Mouse (Mus musculus) neural tube, embryonic 13.5 days (tissue): ENCODE results near the gene Map2. TPM values are rescaled to one million over a fixed set of nuclear protein-coding genes. Genes with fewer than 3 reads are reported as not detected.

ENCODE experiments used
- ATAC-seq: fragments of 200-750 bp; cut with Nextera tagmentation; 2 replicates; pipeline ENCODE4 v1.8.0; 2017; ENCODE audit warnings: low read depth, mild to moderate bottlenecking, moderate TSS enrichment, moderate library complexity
- H3K27ac ChIP-seq: fragments of 300-500 bp; sonication (generic); replicated peaks from 2 replicates; pipeline ENCODE4 v1.5.1; 2015; ENCODE audit warnings: moderate library complexity, mild to moderate bottlenecking, inconsistent platforms
- H3K27me3 ChIP-seq: fragments of 300-500 bp; sonication (generic); 2 replicates; pipeline ENCODE4 v1.6.1; 2015; ENCODE audit warnings: mild to moderate bottlenecking, inconsistent platforms
- H3K36me3 ChIP-seq: fragments of 300-500 bp; sonication (generic); 2 replicates; pipeline ENCODE4 v1.6.1; 2015; ENCODE audit warnings: mild to moderate bottlenecking, inconsistent platforms
- H3K4me1 ChIP-seq: fragments of 300-500 bp; sonication (generic); replicated peaks from 2 replicates; pipeline ENCODE4 v1.6.1; 2015; ENCODE audit warnings: inconsistent platforms
- H3K4me2 ChIP-seq: fragments of 300-500 bp; sonication (generic); 2 replicates; pipeline ENCODE4 v1.6.1; 2015; ENCODE audit warnings: inconsistent platforms, mild to moderate bottlenecking, moderate library complexity
- H3K4me3 ChIP-seq: fragments of 300-500 bp; sonication (generic); 2 replicates; pipeline ENCODE4 v1.5.1; 2015; ENCODE audit warnings: mild to moderate bottlenecking, inconsistent platforms
- H3K9ac ChIP-seq: fragments of 300-500 bp; sonication (generic); 2 replicates; pipeline ENCODE4 v1.6.1; 2015; ENCODE audit warnings: moderate library complexity, mild to moderate bottlenecking, inconsistent platforms
- H3K9me3 ChIP-seq: fragments of 300-500 bp; sonication (generic); 2 replicates; pipeline ENCODE4 v1.6.1; 2016; ENCODE audit warnings: inconsistent platforms
- WGBS: fragments of 180-500 bp; shearing (Covaris S2); methylation state at CpG from one replicate; pipeline ENCODE4 v1.1.7; 2015; 5-methylcytosine and 5-hydroxymethylcytosine counted together
- polyA plus RNA-seq: library from polyadenylated mRNA; unstranded; fragments of >200 nt; fragmentation: Nextera tagmentation; extraction: Ambion mirVana; gene quantifications from 2 replicates; pipeline ENCODE4 v1.2.1, GENCODE M21; 2015

Gene Map2
- polyA plus RNA-seq, 1 experiment from 2014 or later: 356 TPM

- no peak overlapping the region for H3K4me2 ChIP-seq
- no peaks in the 10 kb centered on the region for H3K27me3 ChIP-seq
- H3K36me3 ChIP-seq: peaks cover 56% of the 10 kb centered on the region
- ATAC-seq: no peak
- H3K9ac ChIP-seq: no peak overlapping the region
- H3K9me3 ChIP-seq: no peaks in the 10 kb centered on the region
- no peak overlapping the region for H3K4me3 ChIP-seq
- no peaks in the 10 kb centered on the region for H3K4me1 ChIP-seq
- no peak overlapping the region for H3K27ac ChIP-seq
These were observed 255.9 kb downstream of the Map2 start for GRCm38 (mm10) chr1:66430962-66431361.

DNA sequence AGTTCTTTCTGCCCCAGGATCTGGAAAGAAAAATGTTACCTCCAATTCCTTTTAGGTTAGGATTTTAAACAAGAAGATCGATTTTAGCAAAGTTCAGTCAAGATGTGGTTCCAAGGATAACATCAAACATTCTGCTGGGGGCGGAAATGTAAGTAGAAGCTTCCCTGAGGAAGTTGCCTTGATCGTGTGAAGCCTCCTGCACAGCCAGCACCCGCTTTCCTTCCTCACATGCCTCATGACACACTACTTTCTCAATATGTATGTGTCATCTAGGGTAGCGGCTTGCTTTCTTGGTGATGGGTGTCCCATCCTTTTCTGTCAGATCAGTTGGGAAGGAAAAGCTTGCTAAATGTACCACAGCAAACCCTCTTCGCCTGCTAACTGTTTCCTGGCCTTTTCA is 256.4 kb downstream of the Map2 start:
- Histone ChIP-seq H3K4me1 (no peaks in the 10 kb centered on the region), H3K9ac (no peak overlapping the region), H3K27me3 (no peaks in the 10 kb centered on the region), H3K9me3 (no peaks in the 10 kb centered on the region), H3K36me3 (peaks cover 51% of the 10 kb centered on the region), H3K4me3 (no peak overlapping the region), H3K4me2 (no peak overlapping the region), H3K27ac (no peak overlapping the region)
- ATAC-seq: no peak
- WGBS: 94% methylated on average over 6 of the region's 6 CpGs

GRCm38 (mm10) chr1:66438069-66438468 is 263.0 kb downstream of the Map2 start:
- H3K4me3 ChIP-seq: no peak overlapping the region
- H3K9me3 ChIP-seq: no peaks in the 10 kb centered on the region
- ATAC-seq: no peak
- WGBS: 81% methylated on average over 2 of the region's 2 CpGs
- H3K4me2 ChIP-seq: no peak overlapping the region
- no peaks in the 10 kb centered on the region for H3K27me3 ChIP-seq
- H3K27ac ChIP-seq: no peak overlapping the region
- no peaks in the 10 kb centered on the region for H3K4me1 ChIP-seq
- peaks cover 59% of the 10 kb centered on the region for H3K36me3 ChIP-seq
- H3K9ac ChIP-seq: no peak overlapping the region

GRCm38 (mm10) chr1:66442922-66443321 is 267.8 kb downstream of the Map2 start:
- no peak for ATAC-seq
- WGBS: 32% methylated on average over 2 of the region's 2 CpGs
- peaks cover 50% of the 10 kb centered on the region for H3K36me3 ChIP-seq

DNA sequence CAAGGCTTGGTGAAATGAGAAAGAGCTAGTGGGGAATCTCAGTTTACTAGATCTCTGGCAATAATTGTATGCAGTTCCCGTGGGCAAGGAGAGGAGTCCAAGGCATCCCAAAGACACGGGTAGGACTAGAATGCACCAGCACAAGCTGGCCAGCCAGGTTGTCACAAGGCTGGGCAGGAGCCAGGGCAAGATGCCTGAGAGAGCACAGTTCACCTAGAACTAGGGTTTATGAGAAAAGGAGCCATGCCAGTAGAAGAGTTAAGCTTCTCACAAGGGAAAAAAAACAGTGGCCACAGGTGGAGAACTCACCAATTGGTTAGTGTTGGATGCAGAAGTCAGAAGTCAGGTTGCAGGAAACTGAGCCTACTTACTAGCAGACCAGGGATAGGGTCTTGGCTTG is 274.4 kb downstream of the Map2 start:
- no peaks in the 10 kb centered on the region for H3K36me3 ChIP-seq
- no peaks in the 10 kb centered on the region for H3K27me3 ChIP-seq
- no peaks in the 10 kb centered on the region for H3K4me1 ChIP-seq
- no peak overlapping the region for H3K4me2 ChIP-seq
- H3K4me3 ChIP-seq: no peak overlapping the region
- 79% methylated on average over 2 of the region's 2 CpGs for WGBS
- H3K9me3 ChIP-seq: no peaks in the 10 kb centered on the region
- H3K27ac ChIP-seq: no peak overlapping the region
- no peak overlapping the region for H3K9ac ChIP-seq
- ATAC-seq: no peak

More at GRCm38 (mm10) chr1:66442922-66443321, 267.8 kb downstream of the Map2 start:
- Histone ChIP-seq H3K4me1 (no peaks in the 10 kb centered on the region), H3K9me3 (no peaks in the 10 kb centered on the region), H3K4me2 (no peak overlapping the region), H3K4me3 (no peak overlapping the region), H3K9ac (no peak overlapping the region), H3K27me3 (no peaks in the 10 kb centered on the region), H3K27ac (no peak overlapping the region)

DNA sequence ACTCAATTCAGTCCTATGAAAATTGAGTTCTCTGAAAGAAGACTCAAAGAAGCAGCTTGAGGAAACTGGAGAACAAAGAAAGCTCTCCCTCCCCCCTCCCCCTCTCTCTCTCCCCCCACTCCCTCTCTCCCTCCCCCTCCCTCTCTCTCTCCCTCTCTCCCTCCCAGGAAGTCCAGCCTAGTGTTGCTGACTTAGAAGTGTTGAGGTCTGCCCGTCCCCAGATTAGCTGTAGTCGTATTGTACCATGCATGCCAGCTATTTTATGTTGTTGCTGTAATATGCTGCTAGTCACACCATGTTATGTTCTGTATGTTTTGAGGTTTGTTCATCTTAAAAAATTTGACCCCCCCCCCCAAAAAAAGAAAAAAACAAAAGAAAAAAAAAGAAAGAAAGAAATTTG is 281.5 kb downstream of the Map2 start:
- no peak for ATAC-seq
- WGBS: 23% methylated on average over 2 of the region's 2 CpGs
- Histone ChIP-seq H3K4me2 (no peak overlapping the region), H3K27ac (no peak overlapping the region), H3K4me3 (no peak overlapping the region), H3K36me3 (no peaks in the 10 kb centered on the region), H3K4me1 (no peaks in the 10 kb centered on the region), H3K9ac (no peak overlapping the region), H3K27me3 (no peaks in the 10 kb centered on the region), H3K9me3 (0 out of 2 replicates have a peak, but pooled peaks cover 5% of the 10 kb centered on the region)

GRCm38 (mm10) chr1:66457747-66458146 is 282.7 kb downstream of the Map2 start:
- no peak for ATAC-seq
- Histone ChIP-seq H3K4me3 (no peak overlapping the region), H3K4me1 (no peaks in the 10 kb centered on the region), H3K9ac (no peak overlapping the region), H3K27ac (no peak overlapping the region), H3K9me3 (0 out of 2 replicates have a peak, but pooled peaks cover 5% of the 10 kb centered on the region), H3K36me3 (no peaks in the 10 kb centered on the region), H3K4me2 (no peak overlapping the region), H3K27me3 (no peaks in the 10 kb centered on the region)
- WGBS: 64% methylated on average over 3 of the region's 3 CpGs

- no peak overlapping the region for H3K9ac ChIP-seq
- WGBS: 73% methylated on average over 3 of the region's 3 CpGs
- 0 out of 2 replicates have a peak, but pooled peaks cover 5% of the 10 kb centered on the region for H3K9me3 ChIP-seq
- H3K4me2 ChIP-seq: no peak overlapping the region
- no peaks in the 10 kb centered on the region for H3K4me1 ChIP-seq
- no peak overlapping the region for H3K27ac ChIP-seq
- H3K27me3 ChIP-seq: no peaks in the 10 kb centered on the region
- no peaks in the 10 kb centered on the region for H3K36me3 ChIP-seq
- ATAC-seq: no peak
- no peak overlapping the region for H3K4me3 ChIP-seq
These were observed 284.3 kb downstream of the Map2 start for GRCm38 (mm10) chr1:66459394-66459793.

DNA sequence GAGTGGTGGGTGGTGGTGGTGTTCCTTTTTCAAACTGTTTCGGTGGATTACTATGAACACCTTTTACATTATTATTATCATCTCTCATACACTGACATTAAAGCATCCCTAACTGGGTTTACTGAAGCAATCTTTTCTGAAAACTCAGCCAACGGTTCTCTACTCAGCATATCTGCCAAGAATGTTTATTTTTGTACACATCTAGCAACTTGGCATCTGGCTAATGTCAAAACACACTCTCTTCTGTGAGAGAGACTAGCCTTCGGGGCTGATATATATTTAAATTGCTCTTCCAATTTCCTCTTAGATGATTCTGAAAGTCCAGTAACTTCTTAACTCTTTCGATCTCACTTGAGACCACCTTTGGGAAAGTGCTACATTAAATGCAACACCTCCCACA is 285.8 kb downstream of the Map2 start:
- no peaks in the 10 kb centered on the region for H3K36me3 ChIP-seq
- WGBS: 89% methylated on average over 4 of the region's 4 CpGs

DNA sequence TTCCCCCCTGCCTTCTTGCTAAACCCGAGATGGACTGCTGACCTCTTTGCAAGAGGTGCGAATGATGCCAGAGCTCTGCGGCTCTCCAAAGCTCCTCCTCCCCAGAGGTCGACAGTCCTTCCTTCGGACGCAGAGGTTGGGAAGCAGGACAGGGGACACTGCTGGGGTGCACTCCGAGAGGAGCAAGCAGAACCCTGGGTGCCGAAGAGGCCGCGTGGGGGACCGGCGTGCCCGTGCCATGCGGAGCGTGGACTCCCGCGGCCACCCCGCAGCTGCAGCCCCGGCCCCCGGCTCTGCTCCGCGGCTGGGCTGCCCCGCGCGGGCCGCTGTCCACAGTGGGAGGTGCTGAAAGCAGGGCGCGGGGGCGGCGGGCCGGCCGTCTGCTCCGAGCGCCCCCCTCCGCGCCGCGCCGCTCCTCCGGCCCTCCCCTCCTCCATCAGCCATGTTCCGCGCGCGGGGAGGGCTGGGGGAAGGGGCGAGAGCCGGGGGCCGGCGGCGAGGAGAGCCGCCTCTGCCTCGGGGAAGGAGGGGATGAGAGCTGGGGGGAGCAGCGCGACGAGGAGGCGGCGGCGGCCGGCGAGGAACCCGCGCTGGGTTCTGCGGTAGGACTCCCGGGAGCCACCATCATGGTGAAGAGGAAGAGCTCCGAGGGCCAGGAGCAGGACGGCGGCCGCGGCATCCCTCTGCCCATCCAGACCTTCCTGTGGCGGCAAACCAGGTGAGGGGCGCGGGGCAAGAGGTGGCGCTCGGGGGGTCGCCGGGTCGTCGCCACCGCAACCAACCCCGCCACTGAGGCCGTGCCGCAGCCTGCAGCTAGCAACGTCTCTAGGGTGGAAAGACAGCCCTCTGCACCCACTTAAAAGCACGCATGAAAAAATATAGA is 293.0 kb downstream of the Map2 start, which contains the start of gene Unc80:
Gene Unc80, plus strand, starts transcription at position 547 of the 883 bp plus-strand sequence.
- Histone ChIP-seq H3K4me1 (peaks cover 14% of the 10 kb centered on the region), H3K9me3 (no peaks in the 10 kb centered on the region), H3K4me3 (peak within 1 kb of the TSS; percentile 50), H3K9ac (peak within 1 kb of the TSS; percentile 85), H3K27ac (peak within 1 kb of the TSS; percentile 71), H3K36me3 (no peaks in the 10 kb centered on the region), H3K27me3 (no peaks in the 10 kb centered on the region), H3K4me2 (peak within 1 kb of the TSS; percentile 82)
- under 1% methylated on average over 68 of the region's 83 CpGs for WGBS
- peak; percentile 96 for ATAC-seq

More for the DNA sequence above, 285.8 kb downstream of the Map2 start:
- H3K4me1 ChIP-seq: no peaks in the 10 kb centered on the region
- no peaks in the 10 kb centered on the region for H3K27me3 ChIP-seq
- no peak overlapping the region for H3K9ac ChIP-seq
- no peak overlapping the region for H3K27ac ChIP-seq
- H3K9me3 ChIP-seq: no peaks in the 10 kb centered on the region
- H3K4me2 ChIP-seq: no peak overlapping the region
- H3K4me3 ChIP-seq: no peak overlapping the region
- no peak for ATAC-seq

DNA sequence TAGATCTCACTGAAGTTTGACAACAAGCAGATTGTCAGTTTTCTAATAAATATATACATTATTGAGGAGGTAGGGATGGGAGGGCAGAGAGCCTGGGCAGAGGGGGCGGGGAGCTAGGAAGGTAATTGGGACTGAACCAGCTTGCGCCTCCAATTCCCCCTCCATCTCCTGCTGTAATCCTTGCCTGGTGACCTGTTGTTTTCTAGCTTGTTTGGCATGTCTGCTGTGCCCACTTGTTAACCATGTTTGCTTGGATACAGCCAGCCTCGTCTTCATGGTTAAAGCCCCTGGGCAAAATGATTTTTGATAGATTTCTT is 293.6 kb downstream of the Map2 start:
- Histone ChIP-seq H3K4me2 (peak overlapping the region; percentile 82), H3K27ac (no peak overlapping the region), H3K36me3 (no peaks in the 10 kb centered on the region), H3K4me3 (peak overlapping the region; percentile 50), H3K27me3 (no peaks in the 10 kb centered on the region), H3K9ac (peak overlapping the region; percentile 85), H3K4me1 (peaks cover 14% of the 10 kb centered on the region), H3K9me3 (no peaks in the 10 kb centered on the region)
- WGBS: 5% methylated on average over 3 of the region's 3 CpGs
- ATAC-seq: peak; percentile 59

DNA sequence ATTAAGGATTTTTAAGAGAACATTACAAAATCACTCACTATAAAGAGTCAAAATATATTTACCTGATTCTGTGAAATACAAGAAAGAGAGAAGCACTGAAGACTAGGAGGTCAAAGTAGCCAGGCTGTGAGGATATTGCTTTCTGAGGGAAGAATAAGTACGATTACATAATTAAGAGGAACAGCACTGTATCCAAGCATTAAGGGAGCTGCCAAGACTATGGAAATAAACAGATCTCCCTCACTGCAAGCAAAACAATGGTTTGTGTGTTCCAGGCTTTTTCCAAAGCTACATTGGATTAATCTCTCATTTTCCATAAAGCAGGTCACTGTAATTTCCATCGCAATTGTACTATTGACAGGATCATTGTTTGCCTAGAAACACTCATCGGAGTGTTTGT is 307.7 kb downstream of the Map2 start:
- 82% methylated on average over 3 of the region's 3 CpGs for WGBS
- ATAC-seq: no peak
- H3K9me3 ChIP-seq: no peaks in the 10 kb centered on the region
- no peak overlapping the region for H3K9ac ChIP-seq
- 0 out of 2 replicates have a peak, but pooled peaks cover 9% of the 10 kb centered on the region for H3K36me3 ChIP-seq
- no peaks in the 10 kb centered on the region for H3K4me1 ChIP-seq
- no peak overlapping the region for H3K27ac ChIP-seq
- H3K4me2 ChIP-seq: no peak overlapping the region
- H3K27me3 ChIP-seq: no peaks in the 10 kb centered on the region
- no peak overlapping the region for H3K4me3 ChIP-seq
